Mouse (Mus musculus): ENCODE results near the gene Chrm3. TPM values are rescaled to one million over a fixed set of nuclear protein-coding genes. Genes with fewer than 3 reads are reported as not detected.
"Not testable (repeated sequence)": the region's sequence is repeated elsewhere in the genome, so short reads cannot be mapped to it uniquely, and the experiment has no call there.

Gene Chrm3
- total RNA-seq, 2 experiments from 2014 or later: 18.0 to 24.8 TPM

- intact Hi-C loops (cut with DNase I): not testable (repeated sequence)
- DNase-seq: peak; percentile 71
These were observed 526.4 kb downstream of the Chrm3 start for GRCm38 (mm10) chr13:9834146-9834679.

DNA sequence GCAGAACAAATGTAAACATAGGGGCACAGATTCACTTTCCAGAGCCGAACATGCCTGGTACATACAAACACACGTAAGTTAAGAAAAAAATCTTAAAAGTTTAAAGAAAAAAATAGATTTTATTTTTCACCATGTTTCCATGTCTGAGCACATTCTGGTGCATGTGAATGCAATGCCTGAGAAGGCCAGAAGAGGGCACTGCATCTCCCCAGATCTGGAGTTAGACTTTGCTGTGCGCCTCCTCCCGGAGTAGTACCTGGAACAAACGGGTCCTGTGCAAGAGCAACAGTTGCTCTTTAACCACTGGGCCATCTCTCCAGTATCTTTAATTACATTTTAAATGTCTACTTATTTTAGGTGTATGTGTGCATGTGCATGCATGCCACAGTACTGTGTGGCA lies 534.4 kb downstream of the Chrm3 start:
- intact Hi-C loops (cut with DNase I): no loop called here
- DNase-seq: peak; percentile 27

Small RNA genes lying within 50 kb of the gene (microRNA-seq; reads per million reads assigned to microRNA genes)
- gene Gm24187: not detected
